ENCODE assay signal across 8 mouse cellular contexts in genomic region chr15:99972361-99972988, GRCm38 (mm10). TPM values are rescaled to one million over a fixed set of nuclear protein-coding genes. Genes with fewer than 3 reads are reported as not detected.
DNase-seq lines count a peak whose midpoint lies in the region; ATAC-seq and TF ChIP-seq lines count a peak whose summit lies in the region.

No protein-coding gene starts in this region.

- DNase-seq in CD4-positive, CD25-positive, alpha-beta regulatory T cell, adult 2 months (ENCODE audit: low read depth, low spot score) = peak; percentile 96
- peak; percentile 87 for DNase-seq in fibroblast of lung, adult 2 months (ENCODE audit: low read depth)
- peak; percentile 96 to 98 for DNase-seq in kidney, postnatal 25 days
- peak; percentile 88 to 91 (median 91) for DNase-seq in liver, embryonic 14.5 days (ENCODE audit: low read depth in 3 of 3, low spot score in 3 of 3)
- peak; percentile 95 for DNase-seq in neural tube, embryonic 11.5 days (ENCODE audit: low spot score)
- DNase-seq in stomach, postnatal 0 days (ENCODE audit: low spot score) = peak; percentile 97

- no peaks in the 10 kb centered on the region for H3K27me3 ChIP-seq in heart, embryonic 15.5 days
- no peaks in the 10 kb centered on the region for H3K27me3 ChIP-seq in liver, embryonic 14.5 days (ENCODE audit: control insufficient read depth, insufficient read depth, low read length)
- no peaks in the 10 kb centered on the region for H3K27me3 ChIP-seq in neural tube, embryonic 11.5 days (ENCODE audit: control insufficient read depth, insufficient read depth, low read length)
- H3K27me3 ChIP-seq in stomach, postnatal 0 days (ENCODE audit: control insufficient read depth, insufficient read depth, low read length) = no peaks in the 10 kb centered on the region

- no peaks in the 10 kb centered on the region for H3K9me3 ChIP-seq in heart, embryonic 15.5 days (replicated peaks)
- H3K9me3 ChIP-seq in liver, embryonic 14.5 days (ENCODE audit: control insufficient read depth, low read length) = no peaks in the 10 kb centered on the region
- no peaks in the 10 kb centered on the region for H3K9me3 ChIP-seq in neural tube, embryonic 11.5 days (ENCODE audit: control insufficient read depth, low read length)
- H3K9me3 ChIP-seq in stomach, postnatal 0 days (ENCODE audit: control insufficient read depth, low read length) = no peaks in the 10 kb centered on the region

- peak overlapping the region; percentile 81 for H3K9ac ChIP-seq in heart, embryonic 15.5 days
- peak overlapping the region; percentile 97 for H3K9ac ChIP-seq in liver, embryonic 14.5 days (replicated peaks)
- H3K9ac ChIP-seq in neural tube, embryonic 11.5 days (ENCODE audit: low read length) = peak overlapping the region; percentile 85
- H3K9ac ChIP-seq in stomach, postnatal 0 days (ENCODE audit: low read length) = peak overlapping the region; percentile 88

- ATAC-seq in heart, embryonic 15.5 days (replicated peaks; ENCODE audit: insufficient number of reproducible peaks, insufficient read depth, low FRiP score, low read depth) = peak; percentile 96
- ATAC-seq in liver, embryonic 14.5 days (ENCODE audit: insufficient read depth) = peak; percentile 96
- peak; percentile 96 for ATAC-seq in neural tube, embryonic 11.5 days (ENCODE audit: insufficient read depth, low FRiP score, low TSS enrichment)
- peak; percentile 96 for ATAC-seq in stomach, postnatal 0 days (ENCODE audit: low FRiP score, low TSS enrichment)

- WGBS in heart, embryonic 15.5 days = 0% methylated on average over 50 of the region's 50 CpGs
- WGBS in liver, embryonic 14.5 days (ENCODE audit: insufficient replicate concordance) = under 1% methylated on average over 50 of the region's 50 CpGs
- under 1% methylated on average over 49 of the region's 50 CpGs for WGBS in neural tube, embryonic 11.5 days
- WGBS in stomach, postnatal 0 days = 1% methylated on average over 50 of the region's 50 CpGs

- H3K4me3 ChIP-seq in brown adipose tissue, adult 24 weeks (ENCODE audit: insufficient read depth, low read depth, low read length) = peak overlapping the region; percentile 83
- peak overlapping the region; percentile 82 for H3K4me3 ChIP-seq in heart, embryonic 15.5 days
- H3K4me3 ChIP-seq in liver, embryonic 14.5 days (ENCODE audit: insufficient read depth in 1 of 2, low read depth in 2 of 2, low read length in 2 of 2) = peak overlapping the region; percentile 89 to 94
- peak overlapping the region; percentile 93 for H3K4me3 ChIP-seq in neural tube, embryonic 11.5 days (ENCODE audit: low read depth, low read length)
- peak overlapping the region; percentile 93 for H3K4me3 ChIP-seq in stomach, postnatal 0 days (ENCODE audit: low read depth, low read length)

- H3K4me1 ChIP-seq in brown adipose tissue, adult 24 weeks (ENCODE audit: control insufficient read depth, insufficient read depth, insufficient read length, low read length) = peaks cover 7% of the 10 kb centered on the region; the same call in 1 of the 2 replicates
- peaks cover 5% of the 10 kb centered on the region; the same call in 1 of the 2 replicates for H3K4me1 ChIP-seq in heart, embryonic 15.5 days (replicated peaks)
- H3K4me1 ChIP-seq in liver, embryonic 14.5 days (replicated peaks; ENCODE audit: control insufficient read depth in 2 of 2, insufficient read depth in 2 of 2, low read length in 1 of 2) = peaks cover 2 to 3% of the 10 kb centered on the region in 2 experiments; a peak in 3 of 4 replicates
- H3K4me1 ChIP-seq in neural tube, embryonic 11.5 days (ENCODE audit: control insufficient read depth, insufficient read depth, low read length) = peaks cover 3% of the 10 kb centered on the region; the same call in 1 of the 2 replicates
- H3K4me1 ChIP-seq in stomach, postnatal 0 days (replicated peaks; ENCODE audit: control insufficient read depth, insufficient read depth) = no peaks in the 10 kb centered on the region

- peak overlapping the region; percentile 75 for H3K4me2 ChIP-seq in heart, embryonic 15.5 days
- peak overlapping the region; percentile 85 for H3K4me2 ChIP-seq in liver, embryonic 14.5 days (ENCODE audit: low read depth)
- H3K4me2 ChIP-seq in neural tube, embryonic 11.5 days (ENCODE audit: low read depth) = peak overlapping the region; percentile 76
- H3K4me2 ChIP-seq in stomach, postnatal 0 days (replicated peaks; ENCODE audit: low read depth) = peak overlapping the region; percentile 70

- TF ChIP-seq EP300 in liver, embryonic 14.5 days (IDR thresholded peaks at IDR 0.05; ENCODE audit: low read depth) = no peak
- TF ChIP-seq EP300 in stomach, postnatal 0 days (optimal IDR thresholded peaks at IDR 0.05) = peak; percentile 72

- H3K27ac ChIP-seq in brown adipose tissue, adult 24 weeks (replicated peaks; ENCODE audit: low read depth, low read length) = peak overlapping the region; percentile 97
- H3K27ac ChIP-seq in heart, embryonic 15.5 days = peak overlapping the region; percentile 98
- peak overlapping the region; percentile 76 for H3K27ac ChIP-seq in liver, embryonic 14.5 days
- H3K27ac ChIP-seq in neural tube, embryonic 11.5 days (ENCODE audit: low read depth, low read length) = peak overlapping the region; percentile 94
- peak overlapping the region; percentile 99 for H3K27ac ChIP-seq in stomach, postnatal 0 days (replicated peaks)

- no peaks in the 10 kb centered on the region for H3K36me3 ChIP-seq in heart, embryonic 15.5 days
- H3K36me3 ChIP-seq in liver, embryonic 14.5 days (replicated peaks; ENCODE audit: control insufficient read depth, insufficient read depth, low read depth) = no peaks in the 10 kb centered on the region
- H3K36me3 ChIP-seq in neural tube, embryonic 11.5 days (ENCODE audit: control insufficient read depth, insufficient read depth, low read length) = no peaks in the 10 kb centered on the region
- no peaks in the 10 kb centered on the region for H3K36me3 ChIP-seq in stomach, postnatal 0 days (ENCODE audit: control insufficient read depth, insufficient read depth, low read length)

- no peak for TF ChIP-seq CTCF in liver, embryonic 14.5 days (IDR thresholded peaks at IDR 0.05; ENCODE audit: low read depth)
- TF ChIP-seq CTCF in stomach, postnatal 0 days (IDR thresholded peaks at IDR 0.05; ENCODE audit: low read depth) = no peak

RNA-seq across cellular contexts. Expression of gene Larp4, which starts 2.6 kb away (rescaled TPM):
- 38.5 and 38.8 TPM in 2 replicates for polyA plus RNA-seq in brown adipose tissue, adult 24 weeks (2012; ENCODE audit: insufficient read depth, insufficient read length, missing spikeins)
- polyA plus RNA-seq in heart, embryonic 15.5 days (2015; fragmentation: Nextera tagmentation; extraction: Ambion mirVana) = 25.4 and 26.8 TPM in 2 replicates
- polyA plus RNA-seq in liver, embryonic 14.5 days (2012; rRNA removed) = 11.6 and 12.1 TPM in 2 replicates
- 20.8 and 22.4 TPM in 2 replicates for polyA plus RNA-seq in liver, embryonic 14.5 days (2014; fragmentation: Nextera tagmentation; extraction: Ambion mirVana)
- 34.7 and 36.7 TPM in 2 replicates for polyA plus RNA-seq in neural tube, embryonic 11.5 days (2014; fragmentation: Nextera tagmentation; extraction: Ambion mirVana)
- 18.9 and 21.3 TPM in 2 replicates for polyA plus RNA-seq in stomach, postnatal 0 days (2015; fragmentation: Nextera tagmentation; extraction: Ambion mirVana)

RNA-seq across cellular contexts. Expression of gene Fam186a, which starts 5.6 kb away (rescaled TPM):
- 1.9 and 2.2 TPM in 2 replicates for polyA plus RNA-seq in brown adipose tissue, adult 24 weeks (2012; ENCODE audit: insufficient read depth, insufficient read length, missing spikeins)
- polyA plus RNA-seq in heart, embryonic 15.5 days (2015; fragmentation: Nextera tagmentation; extraction: Ambion mirVana) = not detected in 2 replicates
- not detected in 2 replicates for polyA plus RNA-seq in liver, embryonic 14.5 days (2012; rRNA removed)
- not detected in 2 replicates for polyA plus RNA-seq in liver, embryonic 14.5 days (2014; fragmentation: Nextera tagmentation; extraction: Ambion mirVana)
- not detected in 2 replicates for polyA plus RNA-seq in neural tube, embryonic 11.5 days (2014; fragmentation: Nextera tagmentation; extraction: Ambion mirVana)
- polyA plus RNA-seq in stomach, postnatal 0 days (2015; fragmentation: Nextera tagmentation; extraction: Ambion mirVana) = 0.06 TPM in 1 of 2 replicates, not detected in the other

Comparison
In these comparisons a context has a peak if more than half of its experiments do, and no peak if none do; other contexts are left out.
1. Peak in every context shown above with its lines: DNase-seq, ATAC-seq, H3K4me3 ChIP-seq and H3K27ac ChIP-seq.